Mouse (Mus musculus) T-helper 1 cell (primary cell): Measurements from ENCODE around the gene Tmem156.

Source experiments
- in situ Hi-C: fragments of 300-600 bp; cut with MboI, MseI; formaldehyde crosslinking; loops from one replicate; pipeline ENCODE4 v1.15.1; 2025; ENCODE audit warnings: high pct_unique_total_duplicates

The Tmem156 gene

DNA sequence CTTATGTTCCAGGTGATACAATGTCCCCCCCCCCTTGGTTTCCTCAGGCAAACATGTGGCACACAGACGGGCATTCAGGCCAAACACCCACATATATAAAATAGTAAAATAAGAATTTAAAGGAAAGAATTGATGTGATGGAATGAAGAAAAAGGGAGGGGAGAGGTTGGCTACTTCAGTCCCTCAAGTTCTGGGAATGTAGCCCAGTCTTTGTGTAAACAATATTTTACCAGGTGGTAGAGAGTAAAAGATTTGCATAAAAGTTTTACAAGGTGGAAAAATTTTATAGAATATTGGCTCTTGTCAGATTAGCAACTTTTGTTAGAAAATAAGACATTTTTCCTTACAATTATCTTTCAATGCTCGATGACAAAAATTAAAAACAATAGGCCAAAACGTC is 4.9 kb upstream of the Tmem156 start:
- in situ Hi-C loops: no loop called here

- in situ Hi-C loops: no loop called here
These were observed 4.2 kb upstream of the Tmem156 start for GRCm38 (mm10) chr5:65096082-65096481.

DNA sequence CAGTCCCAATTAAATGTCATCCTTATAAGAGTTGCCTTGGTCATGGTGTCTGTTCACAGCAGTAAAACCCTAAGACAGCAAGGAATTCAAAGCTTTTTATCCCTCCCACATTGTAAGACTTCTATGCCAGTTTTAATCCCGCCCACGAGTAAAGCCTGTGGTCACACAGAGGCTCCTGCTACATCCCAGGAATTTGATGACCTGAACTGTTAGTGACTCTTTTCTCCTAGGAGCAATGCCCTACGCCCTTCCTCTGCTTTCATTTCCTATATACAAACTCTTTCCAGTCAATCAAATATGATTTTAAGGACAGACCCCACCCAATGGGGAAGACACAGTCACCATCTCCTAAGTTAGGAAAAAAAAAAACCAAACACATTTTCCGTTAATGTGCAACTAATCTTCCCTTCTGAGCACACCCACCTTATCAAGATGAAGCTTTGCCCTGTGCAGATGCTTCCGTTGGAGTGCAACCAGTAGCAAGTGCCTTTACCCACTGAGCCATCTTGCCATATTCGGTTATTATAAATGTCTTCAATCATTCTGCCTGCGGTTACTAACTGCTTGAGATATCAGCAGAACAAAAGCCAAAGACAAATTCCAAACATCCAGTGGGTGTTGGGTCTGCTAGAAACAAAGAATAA is 3.1 kb upstream of the Tmem156 start:
- in situ Hi-C loops: no loop called here

GRCm38 (mm10) chr5:65093769-65094168 is 1.8 kb upstream of the Tmem156 start:
- in situ Hi-C loops: no loop called here

GRCm38 (mm10) chr5:65091184-65091858 is 611 bp downstream of the Tmem156 start:
- in situ Hi-C loops: no loop called here

- in situ Hi-C loops: no loop called here
These were observed 2.2 kb downstream of the Tmem156 start for GRCm38 (mm10) chr5:65089707-65090106.

DNA sequence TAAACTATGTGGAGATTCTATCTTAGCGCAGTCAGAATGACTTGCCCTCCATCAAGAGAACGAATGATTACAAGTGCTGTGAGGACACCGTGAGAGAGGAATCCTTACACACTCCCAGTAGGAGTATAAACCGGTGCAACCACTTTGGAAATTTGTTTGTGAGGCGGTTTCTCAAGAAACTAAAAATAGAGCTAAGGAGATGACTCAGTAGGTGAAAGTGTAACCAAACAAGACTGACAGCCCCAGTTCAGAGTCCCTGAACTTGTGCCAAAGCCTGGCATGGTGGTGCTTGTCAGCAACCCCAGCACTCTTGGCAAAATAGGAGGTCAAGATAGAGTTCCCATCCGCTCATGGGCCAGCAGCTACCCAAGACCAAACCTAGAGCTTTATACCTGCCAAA is 5.4 kb downstream of the Tmem156 start:
- in situ Hi-C loops: no loop called here

- in situ Hi-C loops: no loop called here
These were observed 10.1 kb downstream of the Tmem156 start for GRCm38 (mm10) chr5:65081836-65082235.

DNA sequence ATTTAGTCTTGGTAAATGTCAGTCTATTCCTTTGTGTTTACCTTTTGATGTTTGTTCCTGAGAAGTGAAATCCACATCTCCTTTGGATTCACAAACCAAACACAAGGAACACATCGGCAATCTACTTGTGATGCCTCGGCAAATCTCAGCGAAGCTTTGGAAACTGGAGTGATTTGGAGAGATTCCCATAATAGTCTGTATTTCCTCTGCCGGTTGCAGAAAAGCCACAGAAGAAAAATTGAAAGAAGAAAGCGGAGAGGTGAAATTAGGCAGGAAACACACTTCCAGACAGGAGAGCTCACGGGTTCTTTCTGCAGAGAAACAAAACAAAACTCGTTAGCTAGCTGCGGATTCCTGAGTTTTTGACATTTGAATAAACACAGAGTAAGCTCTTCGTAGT is 12.1 kb downstream of the Tmem156 start:
- in situ Hi-C loops: no loop called here

GRCm38 (mm10) chr5:65078081-65078480 is 13.9 kb downstream of the Tmem156 start:
- in situ Hi-C loops: no loop called here

DNA sequence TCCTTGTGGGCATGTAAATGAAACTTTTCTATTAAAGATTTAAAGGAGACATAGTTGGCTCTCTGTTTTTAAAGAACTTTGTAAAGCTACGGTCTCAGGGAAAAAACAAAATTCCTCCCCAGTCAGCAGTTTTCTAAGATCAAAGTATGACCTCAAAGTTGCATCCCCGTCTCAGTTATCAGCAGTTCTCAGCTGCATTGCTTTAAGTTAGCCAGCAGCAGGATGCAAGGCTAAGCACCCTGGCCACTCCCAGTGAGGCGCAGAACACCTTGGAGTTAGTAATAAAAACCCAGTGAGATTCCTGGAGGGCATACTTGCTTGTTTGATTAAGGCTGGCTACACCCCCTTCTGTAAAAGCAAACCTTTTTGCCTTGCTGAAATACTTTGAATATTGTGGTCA is 15.2 kb downstream of the Tmem156 start:
- in situ Hi-C loops: no loop called here

- in situ Hi-C loops: no loop called here
These were observed 15.8 kb downstream of the Tmem156 start for GRCm38 (mm10) chr5:65076087-65076486.

DNA sequence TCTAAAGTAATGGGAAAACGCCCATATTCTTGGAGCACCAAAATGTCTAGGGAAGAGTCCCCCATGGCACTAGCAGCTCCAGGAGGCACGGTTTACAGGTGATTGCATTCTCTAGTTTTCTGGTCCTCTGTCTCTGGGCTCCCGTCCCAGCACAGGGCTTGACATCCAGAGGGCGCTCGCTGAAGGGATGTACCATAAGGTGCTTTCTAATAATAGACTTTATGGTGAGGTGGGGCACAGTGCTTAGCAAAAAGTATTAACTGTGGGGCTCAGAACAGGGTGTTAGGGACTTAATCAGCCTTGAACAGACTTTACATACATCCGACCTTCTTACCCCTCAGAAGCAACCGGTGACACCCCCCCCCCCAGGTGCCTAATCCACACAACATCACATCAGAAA is 17.2 kb downstream of the Tmem156 start:
- in situ Hi-C loops: no loop called here

- in situ Hi-C loops: no loop called here
These were observed 18.7 kb downstream of the Tmem156 start for GRCm38 (mm10) chr5:65073247-65073646.

- in situ Hi-C loops: no loop called here
These were observed 20.2 kb downstream of the Tmem156 start for GRCm38 (mm10) chr5:65071689-65072118.

- in situ Hi-C loops: no loop called here
These were observed 22.1 kb downstream of the Tmem156 start for GRCm38 (mm10) chr5:65069872-65070271.

DNA sequence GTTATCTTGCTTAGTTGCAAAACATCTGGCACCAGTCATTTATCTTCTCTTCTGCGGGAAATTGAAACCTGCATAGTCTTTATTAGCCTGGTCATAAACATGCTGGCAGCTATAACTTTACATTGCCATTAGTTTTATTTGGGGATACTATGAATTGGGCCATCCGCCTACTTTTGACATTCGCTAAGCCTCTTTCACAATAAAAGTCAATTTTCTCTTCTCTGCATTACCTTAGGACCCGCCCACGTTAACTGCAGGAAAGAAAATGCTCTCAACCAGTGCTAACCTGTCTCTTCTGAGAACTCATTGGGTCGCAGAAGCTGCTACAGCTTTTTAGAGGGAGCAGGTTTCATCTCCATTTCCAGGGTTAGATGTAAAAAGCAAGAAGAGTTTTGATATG is 23.8 kb downstream of the Tmem156 start:
- in situ Hi-C loops: no loop called here

DNA sequence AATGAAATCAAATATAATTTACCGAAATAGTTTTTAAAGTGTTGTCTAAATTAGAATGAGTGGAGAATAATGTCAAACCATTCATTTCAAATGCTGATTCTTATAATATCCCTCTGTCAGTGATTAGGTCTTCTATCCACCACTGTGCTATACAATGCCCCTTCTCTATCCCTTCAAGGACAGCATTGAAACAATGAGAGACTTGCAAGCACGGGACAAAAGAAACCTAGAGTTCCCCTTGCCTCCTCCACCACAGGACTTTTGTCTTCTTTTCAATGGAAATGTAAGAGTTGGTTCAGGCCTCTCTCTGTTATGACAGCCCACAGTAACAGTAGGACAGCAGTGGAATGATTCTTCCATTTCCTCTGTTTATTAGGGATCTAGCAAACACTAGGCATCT is 28.7 kb downstream of the Tmem156 start:
- in situ Hi-C loops: no loop called here

- in situ Hi-C loops: no loop called here
These were observed 29.7 kb downstream of the Tmem156 start for GRCm38 (mm10) chr5:65062236-65062635.

GRCm38 (mm10) chr5:65059806-65060205 is 32.1 kb downstream of the Tmem156 start:
- in situ Hi-C loops: no loop called here

DNA sequence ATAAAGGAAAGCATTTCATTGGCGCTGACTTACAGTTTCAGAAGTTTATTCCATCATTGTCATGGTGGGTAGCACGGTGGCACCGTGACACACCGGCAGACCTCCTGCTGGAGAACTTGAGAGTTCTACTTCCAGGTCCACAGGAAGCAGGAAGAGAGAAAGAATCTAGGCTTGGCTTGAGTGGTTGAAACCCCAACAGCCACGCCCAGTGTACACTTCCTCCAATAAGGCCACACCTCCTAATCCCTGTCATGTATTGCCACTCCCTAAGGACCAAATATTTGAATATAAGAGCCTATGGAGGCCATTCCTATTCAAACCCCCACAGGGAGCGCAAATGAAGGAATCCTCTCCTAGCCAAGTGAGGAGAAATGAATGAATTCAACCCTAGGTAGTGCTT is 34.3 kb downstream of the Tmem156 start:
- in situ Hi-C loops: no loop called here

GRCm38 (mm10) chr5:65051513-65051912 is 40.4 kb downstream of the Tmem156 start:
- in situ Hi-C loops: no loop called here

GRCm38 (mm10) chr5:65049880-65050279 is 42.1 kb downstream of the Tmem156 start:
- in situ Hi-C loops: no loop called here
